Mouse (Mus musculus) hindbrain, embryonic 12.5 days (tissue): ENCODE measurements at regions not wholly inside any gene's neighbourhood (a gene's known extent, or its start where the extent isn't known, plus 50 kb on each side); places are given as distances from the start of the nearest gene placed in this dataset.

Experiments used
- ATAC-seq: fragments of 200-750 bp; cut with Nextera tagmentation; 2 replicates; pipeline ENCODE4 v1.8.0; 2017; ENCODE audit warnings: moderate TSS enrichment; ENCODE audit not compliant: low FRiP score
- H3K27ac ChIP-seq: fragments of 300-500 bp; sonication (generic); 2 replicates; pipeline ENCODE4 v1.5.1; 2016; ENCODE audit warnings: mild to moderate bottlenecking
- H3K27me3 ChIP-seq: fragments of 300-500 bp; sonication (generic); 2 replicates; pipeline ENCODE4 v1.6.1; 2016; ENCODE audit warnings: mild to moderate bottlenecking
- H3K36me3 ChIP-seq: fragments of 300-500 bp; sonication (generic); 2 replicates; pipeline ENCODE4 v1.6.1; 2016; ENCODE audit warnings: mild to moderate bottlenecking
- H3K4me1 ChIP-seq: fragments of 300-500 bp; sonication (generic); 2 replicates; pipeline ENCODE4 v1.6.1; 2016
- H3K4me2 ChIP-seq: fragments of 300-500 bp; sonication (generic); replicated peaks from 2 replicates; pipeline ENCODE4 v1.6.1; 2016; ENCODE audit warnings: mild to moderate bottlenecking
- H3K4me3 ChIP-seq: fragments of 300-500 bp; sonication (generic); 2 replicates; pipeline ENCODE4 v1.5.1; 2016; ENCODE audit warnings: mild to moderate bottlenecking
- H3K9ac ChIP-seq: fragments of 300-500 bp; sonication (generic); 2 replicates; pipeline ENCODE4 v1.6.1; 2016; ENCODE audit warnings: mild to moderate bottlenecking, moderate library complexity
- H3K9me3 ChIP-seq: fragments of 300-500 bp; sonication (generic); replicated peaks from 2 replicates; pipeline ENCODE4 v1.6.1; 2016; ENCODE audit warnings: mild to moderate bottlenecking
- WGBS: fragments of 180-500 bp; shearing (Covaris S2); methylation state at CpG from one replicate; pipeline ENCODE4 v1.1.7; 2016; 5-methylcytosine and 5-hydroxymethylcytosine counted together

- WGBS, result 83% methylated on average over 6 of the region's 6 CpGs
Measured at GRCm38 (mm10) chr12:13085484-13085883, 143.8 kb upstream of the Mycn start.

DNA sequence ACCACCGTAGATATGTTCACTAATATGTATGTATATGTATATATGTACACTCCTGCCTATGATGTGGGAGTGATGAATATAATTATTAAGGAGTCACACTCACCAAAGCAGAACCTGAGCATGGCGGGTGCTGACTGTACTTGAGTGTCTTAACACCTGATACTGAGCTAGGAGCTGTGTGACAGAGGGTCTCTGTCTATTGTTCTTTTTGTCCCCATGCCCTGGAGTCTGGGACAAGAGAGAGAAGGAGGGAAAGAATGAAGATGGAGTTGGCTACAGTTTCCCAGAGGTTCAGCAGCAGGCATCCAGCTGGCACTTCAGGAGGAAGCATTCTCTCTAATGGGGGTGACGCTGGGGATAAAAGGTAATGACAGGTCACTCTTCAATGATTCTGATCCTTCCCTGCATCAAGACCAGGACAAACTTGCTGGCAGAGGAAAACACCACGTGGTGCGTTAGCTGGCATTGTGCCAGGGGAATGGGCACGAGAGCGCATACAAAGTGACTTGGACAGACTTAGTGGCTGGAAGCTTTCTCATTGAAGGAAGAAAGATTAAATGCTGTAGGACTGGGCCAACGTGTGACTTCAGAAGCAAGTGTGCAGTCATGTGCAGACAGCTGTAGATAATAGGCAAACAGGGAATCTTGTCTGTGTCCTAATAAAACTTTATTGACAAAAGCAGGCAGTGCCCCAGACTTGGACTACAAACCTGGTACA lies 141.8 kb upstream of the Mycn start:
- Histone ChIP-seq H3K27ac (no peak overlapping the region), H3K4me2 (no peak overlapping the region), H3K4me3 (no peak overlapping the region), H3K9me3 (no peaks in the 10 kb centered on the region), H3K4me1 (peaks cover 6% of the 10 kb centered on the region; the same call in 1 of the 2 replicates), H3K36me3 (no peaks in the 10 kb centered on the region), H3K9ac (no peak overlapping the region), H3K27me3 (no peaks in the 10 kb centered on the region)
- ATAC-seq, result peak; percentile 91
- 51% methylated on average over 8 of the region's 8 CpGs for WGBS

More at GRCm38 (mm10) chr12:13085484-13085883, 143.8 kb upstream of the Mycn start:
- H3K4me2 ChIP-seq, result no peak overlapping the region
- no peak overlapping the region for H3K4me3 ChIP-seq
- H3K36me3 ChIP-seq, result no peaks in the 10 kb centered on the region
- no peak overlapping the region for H3K27ac ChIP-seq
- H3K4me1 ChIP-seq, result peaks cover 6% of the 10 kb centered on the region; the same call in 1 of the 2 replicates
- H3K9ac ChIP-seq, result no peak overlapping the region
- ATAC-seq, result no peak
- no peaks in the 10 kb centered on the region for H3K9me3 ChIP-seq
- H3K27me3 ChIP-seq, result no peaks in the 10 kb centered on the region

DNA sequence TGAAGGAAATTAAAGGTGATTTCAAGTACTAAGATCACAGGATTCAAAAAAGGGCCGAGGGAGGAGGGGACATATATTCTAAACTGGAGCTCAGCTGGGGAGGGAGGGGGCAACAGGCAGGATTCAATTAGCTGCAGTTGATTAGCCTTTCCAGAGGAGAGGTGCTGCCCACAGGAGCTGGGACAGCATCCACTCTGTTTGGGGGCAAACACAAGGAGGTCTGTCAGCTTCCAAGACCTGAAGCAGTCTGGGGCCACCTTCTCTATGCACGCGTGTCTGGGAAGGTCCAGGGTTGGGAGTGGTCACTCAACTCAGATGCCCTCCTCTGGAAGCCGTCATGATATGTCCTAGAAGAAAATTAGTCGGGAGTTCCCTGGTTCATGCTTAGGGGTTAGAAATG lies 139.1 kb upstream of the Mycn start:
- no peak overlapping the region for H3K27ac ChIP-seq
- WGBS, result 80% methylated on average over 5 of the region's 5 CpGs
- ATAC-seq, result no peak

GRCm38 (mm10) chr12:13079832-13080231 lies 138.1 kb upstream of the Mycn start:
- WGBS, result 92% methylated on average over 3 of the region's 3 CpGs
- H3K4me3 ChIP-seq, result no peak overlapping the region
- H3K36me3 ChIP-seq, result no peaks in the 10 kb centered on the region
- no peaks in the 10 kb centered on the region for H3K9me3 ChIP-seq
- H3K4me2 ChIP-seq, result no peak overlapping the region
- H3K4me1 ChIP-seq, result peaks cover 6% of the 10 kb centered on the region; the same call in 1 of the 2 replicates
- H3K9ac ChIP-seq, result no peak overlapping the region
- H3K27ac ChIP-seq, result no peak overlapping the region
- H3K27me3 ChIP-seq, result no peaks in the 10 kb centered on the region
- ATAC-seq, result no peak

More for the DNA sequence above, 139.1 kb upstream of the Mycn start:
- H3K9me3 ChIP-seq, result no peaks in the 10 kb centered on the region
- no peak overlapping the region for H3K4me2 ChIP-seq
- H3K9ac ChIP-seq, result no peak overlapping the region
- peaks cover 6% of the 10 kb centered on the region; the same call in 1 of the 2 replicates for H3K4me1 ChIP-seq
- H3K36me3 ChIP-seq, result no peaks in the 10 kb centered on the region
- no peaks in the 10 kb centered on the region for H3K27me3 ChIP-seq
- H3K4me3 ChIP-seq, result no peak overlapping the region

DNA sequence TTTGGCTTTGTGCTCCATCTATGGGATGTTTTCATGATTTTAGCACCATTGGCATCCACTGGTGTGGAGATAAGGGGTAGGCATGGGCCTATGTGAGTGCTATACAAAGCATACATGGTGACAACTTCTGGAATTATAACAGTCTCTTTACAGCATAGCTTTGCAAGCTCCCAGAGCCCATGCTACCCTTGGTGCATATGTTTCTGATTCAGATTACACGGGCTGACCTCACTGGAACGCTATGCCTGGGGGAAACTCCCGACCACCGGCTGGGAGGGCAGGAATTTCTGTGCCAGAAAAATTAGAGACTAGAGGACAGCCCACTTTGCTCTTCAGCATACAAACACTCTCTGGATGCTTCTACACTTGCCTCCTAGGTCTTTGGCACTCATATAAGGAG lies 136.0 kb upstream of the Mycn start:
- Histone ChIP-seq H3K4me2 (no peak overlapping the region), H3K27me3 (no peaks in the 10 kb centered on the region), H3K4me1 (0 out of 2 replicates have a peak, but pooled peaks cover 3% of the 10 kb centered on the region), H3K9ac (no peak overlapping the region), H3K4me3 (no peak overlapping the region), H3K27ac (no peak overlapping the region), H3K36me3 (no peaks in the 10 kb centered on the region), H3K9me3 (no peaks in the 10 kb centered on the region)
- 54% methylated on average over 4 of the region's 4 CpGs for WGBS
- no peak for ATAC-seq

DNA sequence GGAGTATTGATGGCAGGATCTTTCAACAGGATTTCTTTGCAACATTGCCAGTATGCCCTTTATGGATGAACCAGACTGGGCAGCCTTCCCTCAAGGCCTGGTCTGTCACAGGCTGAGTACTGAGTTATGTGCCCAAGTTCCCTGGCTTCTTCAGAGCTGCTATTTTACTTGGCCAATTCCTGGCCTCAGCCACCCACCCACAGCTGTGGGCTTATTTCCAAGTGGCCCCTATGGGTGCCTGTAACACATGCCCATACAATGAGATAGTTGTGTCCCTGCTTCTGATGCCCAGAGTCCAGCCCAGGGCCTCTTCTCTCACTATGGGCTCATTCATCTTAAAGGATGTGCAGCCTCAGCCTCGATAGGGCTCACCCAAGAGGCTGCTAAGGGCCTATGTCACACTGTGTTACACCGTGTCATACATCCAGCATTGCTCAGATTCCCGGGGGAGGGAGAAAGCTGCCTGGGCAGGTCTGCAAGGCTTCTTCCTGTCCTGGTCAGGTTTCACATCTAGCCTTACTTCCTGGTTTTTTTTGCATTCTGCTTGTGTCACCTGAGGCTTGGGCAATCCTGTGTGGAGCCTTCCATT lies 135.1 kb upstream of the Mycn start:
- Histone ChIP-seq H3K4me2 (no peak overlapping the region), H3K4me3 (no peak overlapping the region), H3K4me1 (0 out of 2 replicates have a peak, but pooled peaks cover 3% of the 10 kb centered on the region), H3K27ac (no peak overlapping the region), H3K9ac (no peak overlapping the region), H3K9me3 (no peaks in the 10 kb centered on the region), H3K27me3 (no peaks in the 10 kb centered on the region), H3K36me3 (no peaks in the 10 kb centered on the region)
- WGBS, result 57% methylated on average over 3 of the region's 3 CpGs
- ATAC-seq, result no peak

GRCm38 (mm10) chr12:13073126-13073886 lies 131.6 kb upstream of the Mycn start:
- Histone ChIP-seq H3K9me3 (no peaks in the 10 kb centered on the region), H3K36me3 (no peaks in the 10 kb centered on the region), H3K4me1 (no peaks in the 10 kb centered on the region), H3K4me3 (no peak overlapping the region), H3K27me3 (no peaks in the 10 kb centered on the region), H3K4me2 (no peak overlapping the region), H3K27ac (no peak overlapping the region), H3K9ac (no peak overlapping the region)
- no peak for ATAC-seq
- WGBS, result 62% methylated on average over 4 of the region's 4 CpGs

GRCm38 (mm10) chr12:13067295-13067694 lies 125.6 kb upstream of the Mycn start:
- no peak overlapping the region for H3K27ac ChIP-seq
- no peak for ATAC-seq
- WGBS, result 67% methylated on average over 5 of the region's 5 CpGs
- H3K36me3 ChIP-seq, result no peaks in the 10 kb centered on the region
- no peaks in the 10 kb centered on the region for H3K27me3 ChIP-seq
- no peaks in the 10 kb centered on the region for H3K9me3 ChIP-seq
- no peak overlapping the region for H3K4me2 ChIP-seq
- peaks cover 6% of the 10 kb centered on the region; the same call in 1 of the 2 replicates for H3K4me1 ChIP-seq
- H3K4me3 ChIP-seq, result no peak overlapping the region
- H3K9ac ChIP-seq, result no peak overlapping the region

DNA sequence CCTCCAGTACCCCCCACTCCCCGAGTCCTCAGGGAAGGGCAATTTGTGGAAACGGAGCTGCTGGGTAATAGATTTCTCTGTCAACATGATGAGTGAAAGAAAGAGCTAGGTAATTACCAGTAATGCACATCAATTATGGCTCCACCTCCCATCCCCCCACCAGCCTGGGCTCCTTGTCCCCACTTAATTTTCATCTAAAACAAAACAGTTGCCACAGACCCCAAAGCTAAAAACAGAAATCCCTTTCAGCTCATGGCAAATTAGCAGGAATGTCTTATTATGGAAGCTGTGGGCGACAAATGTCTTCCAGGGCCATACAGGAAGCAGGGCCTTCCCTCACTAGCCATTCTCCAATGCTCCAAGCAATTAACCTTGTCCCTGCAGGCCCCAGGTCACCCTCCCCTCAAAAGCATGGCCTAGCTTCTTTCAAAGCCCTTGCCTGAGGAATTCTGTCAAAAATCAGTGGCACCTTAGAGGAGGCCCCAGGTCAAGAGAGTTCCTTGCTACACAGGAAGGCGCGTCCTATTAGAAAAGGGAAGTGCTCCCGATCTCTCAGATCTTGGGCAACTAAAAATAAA lies 125.0 kb upstream of the Mycn start:
- peak overlapping the region; percentile 40; the same call in 1 of the 2 replicates for H3K27ac ChIP-seq
- H3K4me3 ChIP-seq, result no peak overlapping the region
- H3K9me3 ChIP-seq, result no peaks in the 10 kb centered on the region
- H3K9ac ChIP-seq, result no peak overlapping the region
- peak; percentile 40; the same call in 1 of the 2 replicates for ATAC-seq
- H3K4me1 ChIP-seq, result peaks cover 6% of the 10 kb centered on the region; the same call in 1 of the 2 replicates
- no peaks in the 10 kb centered on the region for H3K27me3 ChIP-seq
- 61% methylated on average over 6 of the region's 6 CpGs for WGBS
- H3K36me3 ChIP-seq, result no peaks in the 10 kb centered on the region
- no peak overlapping the region for H3K4me2 ChIP-seq

GRCm38 (mm10) chr12:13059473-13059872 lies 117.8 kb upstream of the Mycn start:
- H3K4me1 ChIP-seq, result no peaks in the 10 kb centered on the region
- no peak overlapping the region for H3K9ac ChIP-seq
- no peak for ATAC-seq
- H3K4me2 ChIP-seq, result no peak overlapping the region
- no peak overlapping the region for H3K4me3 ChIP-seq
- H3K27me3 ChIP-seq, result 0 out of 2 replicates have a peak, but pooled peaks cover under 1% of the 10 kb centered on the region
- H3K9me3 ChIP-seq, result no peaks in the 10 kb centered on the region
- no peaks in the 10 kb centered on the region for H3K36me3 ChIP-seq
- no peak overlapping the region for H3K27ac ChIP-seq
- 72% methylated on average over 2 of the region's 3 CpGs for WGBS

- Histone ChIP-seq H3K27ac (no peak overlapping the region), H3K27me3 (0 out of 2 replicates have a peak, but pooled peaks cover 3% of the 10 kb centered on the region), H3K9ac (no peak overlapping the region), H3K4me1 (peaks cover 15% of the 10 kb centered on the region), H3K4me3 (no peak overlapping the region), H3K4me2 (no peak overlapping the region), H3K36me3 (no peaks in the 10 kb centered on the region), H3K9me3 (no peaks in the 10 kb centered on the region)
- WGBS, result 42% methylated on average over 7 of the region's 7 CpGs
- no peak for ATAC-seq
Measured at GRCm38 (mm10) chr12:13056246-13056645, 114.5 kb upstream of the Mycn start.

GRCm38 (mm10) chr12:13054611-13055010 lies 112.9 kb upstream of the Mycn start:
- H3K4me3 ChIP-seq, result no peak overlapping the region
- H3K4me2 ChIP-seq, result no peak overlapping the region
- no peak for ATAC-seq
- no peak overlapping the region for H3K27ac ChIP-seq
- H3K27me3 ChIP-seq, result 0 out of 2 replicates have a peak, but pooled peaks cover 3% of the 10 kb centered on the region
- no peaks in the 10 kb centered on the region for H3K9me3 ChIP-seq
- no peaks in the 10 kb centered on the region for H3K36me3 ChIP-seq
- peaks cover 21% of the 10 kb centered on the region for H3K4me1 ChIP-seq
- 75% methylated on average over 3 of the region's 3 CpGs for WGBS
- H3K9ac ChIP-seq, result no peak overlapping the region
